Mouse (Mus musculus) adrenal gland, adult 2 months (tissue): ENCODE results near the gene Rasgef1c. TPM values are rescaled to one million over a fixed set of nuclear protein-coding genes. Genes with fewer than 3 reads are reported as not detected.

ENCODE experiments used
- DNase-seq: peaks from one replicate; pipeline ENCODE4 v3.0.0; 2021
- polyA plus RNA-seq: library from polyadenylated mRNA; depleted of rRNA; stranded (reverse); fragments of >200 nt; gene quantifications from 2 replicates; pipeline ENCODE4 v1.2.3, GENCODE M21; 2012
- total RNA-seq, 2 experiments: library from RNA; stranded (reverse); gene quantifications; 2 replicates each; pipeline ENCODE4 v1.2.3; 2021

The Rasgef1c gene
- total and polyA plus RNA-seq, 3 experiments = 0.43 to 1.0 (median 0.71) TPM

DNA sequence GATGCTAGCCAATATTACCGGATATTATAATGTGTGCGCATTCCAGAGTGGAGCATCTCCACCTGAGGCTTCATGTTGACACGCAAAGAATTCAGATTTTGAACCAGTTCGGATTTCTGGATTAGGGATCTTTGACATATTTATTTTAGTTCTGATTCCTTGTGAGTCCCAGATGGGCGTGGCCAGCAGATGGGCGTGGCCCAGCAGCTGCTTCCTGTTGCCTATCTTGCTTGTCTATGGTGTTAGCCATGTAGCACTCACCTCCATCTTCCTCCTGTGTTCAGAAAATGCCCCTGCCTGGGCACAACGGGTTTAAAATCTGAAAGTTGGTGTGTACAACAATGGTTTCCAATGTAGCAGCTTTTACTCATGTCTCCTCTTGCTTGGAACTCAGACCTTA is 24.5 kb downstream of the Rasgef1c start:
- no peak for DNase-seq

DNA sequence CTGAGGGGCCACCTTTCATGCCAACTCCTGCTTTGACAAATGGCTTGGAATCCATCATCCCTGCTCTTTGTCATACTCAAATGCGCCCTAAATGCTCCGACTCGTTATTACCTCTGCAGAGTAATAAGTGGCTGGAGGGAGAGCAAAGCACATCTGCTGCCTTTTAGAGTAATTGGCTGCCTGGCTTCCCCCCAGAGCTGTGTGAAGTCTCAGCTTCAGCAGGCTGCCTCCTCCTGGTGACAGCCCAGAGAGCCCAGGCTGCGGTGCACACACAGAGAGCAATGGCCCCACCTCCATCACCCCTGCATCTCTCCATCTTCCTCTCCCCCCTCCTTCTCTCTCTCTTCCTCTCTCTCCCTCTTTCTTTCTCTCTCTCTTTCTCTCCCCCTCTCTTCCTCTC is 25.5 kb downstream of the Rasgef1c start:
- DNase-seq = no peak

DNA sequence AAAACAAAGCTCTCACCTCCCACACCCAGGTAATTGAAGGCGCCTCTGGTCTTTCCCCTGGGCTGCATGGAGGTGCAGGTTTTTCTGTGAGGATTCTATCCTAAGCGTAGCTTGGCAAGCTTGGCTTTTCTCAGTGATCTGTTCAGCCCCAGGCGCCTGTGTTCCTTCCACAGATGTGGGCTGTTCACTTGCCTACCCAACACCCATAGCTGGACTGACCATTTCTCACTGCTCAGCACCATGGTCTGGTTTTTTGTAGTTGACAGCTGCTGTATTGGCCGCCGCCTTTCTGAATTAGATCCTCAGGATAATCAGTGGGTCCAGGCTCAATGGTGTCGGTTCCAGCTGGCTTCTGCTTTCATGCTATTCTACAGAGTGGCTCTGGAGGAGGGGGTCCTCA is 26.0 kb downstream of the Rasgef1c start:
- DNase-seq = no peak

DNA sequence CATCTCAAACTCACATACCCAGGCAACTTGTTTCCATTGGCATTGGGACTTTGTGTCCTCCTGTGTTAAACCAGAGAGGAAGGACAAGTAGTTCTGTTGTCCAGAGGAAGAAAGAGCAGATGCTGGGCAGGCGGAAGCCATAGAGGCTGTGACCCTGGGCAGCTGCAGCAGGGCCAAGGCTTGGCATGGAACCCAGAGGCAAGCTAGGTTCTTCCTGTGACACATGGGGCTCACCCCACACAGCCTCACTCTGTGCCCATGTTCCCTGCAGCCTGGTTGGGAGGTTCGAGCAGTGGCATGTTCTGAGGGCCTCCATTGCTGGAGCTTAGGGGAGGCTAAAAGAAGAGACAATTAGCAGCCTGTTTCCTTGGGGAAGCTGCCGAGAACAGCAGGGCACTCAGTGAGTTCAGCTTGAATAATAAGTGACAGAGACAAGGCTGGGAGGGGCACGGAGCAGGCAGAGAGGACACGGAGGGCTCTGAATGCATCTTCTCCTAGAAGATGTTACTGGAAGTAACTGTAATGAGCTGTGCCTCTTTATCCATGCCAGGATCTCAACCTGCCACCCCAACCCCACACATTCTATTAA is 29.5 kb downstream of the Rasgef1c start:
- DNase-seq = peak; percentile 51

DNA sequence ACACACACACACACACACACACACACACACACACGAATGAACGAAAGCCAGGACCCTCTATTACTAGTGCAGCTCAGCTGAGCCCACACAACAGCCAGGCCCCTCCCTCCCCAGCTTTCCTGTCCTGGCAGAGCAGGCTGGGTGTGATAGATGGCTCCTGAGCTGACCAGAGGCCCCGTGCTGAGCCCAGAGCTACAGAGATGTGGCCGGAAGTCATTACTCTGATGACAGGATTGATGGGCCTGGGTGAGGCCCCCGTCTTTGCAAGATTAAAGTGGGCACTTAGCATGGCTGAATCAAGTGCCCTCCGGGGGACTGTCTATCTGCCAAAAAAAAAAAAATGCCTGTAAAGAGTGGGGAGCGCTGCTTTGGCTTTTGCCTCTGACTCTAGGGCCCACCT is 30.2 kb downstream of the Rasgef1c start:
- DNase-seq = peak; percentile 35

DNA sequence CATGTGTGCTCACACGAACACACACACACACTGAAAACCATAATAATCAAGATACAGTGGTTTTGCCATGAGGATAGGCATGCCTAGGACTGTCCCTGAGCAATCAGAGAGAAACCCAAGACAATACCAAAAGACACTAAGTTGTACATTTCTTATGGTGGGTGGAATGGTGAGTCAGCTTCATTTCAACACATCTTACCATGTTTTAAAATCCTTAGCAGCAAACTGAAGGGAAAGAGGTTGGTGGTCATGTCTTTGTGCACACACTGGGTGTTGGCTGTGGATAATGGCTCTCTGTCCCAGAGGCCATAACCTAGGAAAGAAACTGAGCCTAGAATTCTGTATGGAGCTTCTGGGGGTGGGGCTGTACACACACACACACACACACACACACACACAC is 32.2 kb downstream of the Rasgef1c start:
- no peak for DNase-seq

DNA sequence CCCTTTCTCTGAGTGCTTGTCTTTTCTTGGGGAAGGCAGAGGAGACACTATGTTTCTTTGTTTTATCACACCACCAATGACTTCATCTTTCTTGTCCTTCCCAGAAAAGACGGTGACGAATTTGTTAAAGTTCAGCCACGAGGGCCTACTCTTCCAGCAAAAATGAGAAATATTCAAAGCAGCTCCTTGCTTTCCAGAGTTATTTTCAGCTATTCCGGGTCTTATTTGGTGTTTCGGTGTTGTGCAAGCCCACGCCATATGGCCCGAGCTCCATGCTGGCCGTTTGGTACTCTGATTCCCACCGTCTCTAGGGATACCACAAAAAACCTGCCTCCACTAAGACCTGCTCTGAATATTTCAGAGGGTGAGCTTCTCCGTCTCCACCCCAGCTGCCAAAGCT is 32.7 kb downstream of the Rasgef1c start:
- DNase-seq = no peak

DNA sequence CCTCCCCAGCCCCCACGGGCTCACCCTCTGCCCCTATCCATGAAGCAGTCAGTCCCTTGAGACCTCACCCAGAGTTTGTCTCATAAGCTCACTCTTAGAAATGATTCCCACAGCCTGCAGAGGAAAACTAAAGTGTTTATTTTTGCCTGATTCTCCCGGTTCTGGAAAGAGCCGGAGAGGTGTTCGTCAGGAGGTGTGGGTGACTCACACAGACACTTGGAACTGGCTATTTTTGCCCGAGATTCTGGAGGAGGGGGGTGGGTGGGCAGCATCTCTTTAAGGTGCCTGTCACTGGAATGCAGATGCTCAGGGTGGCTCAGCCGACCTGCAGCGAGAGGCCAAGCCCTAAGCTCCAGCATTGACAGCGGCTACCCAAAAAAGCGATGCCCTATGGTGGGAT is 34.8 kb downstream of the Rasgef1c start:
- no peak for DNase-seq

DNA sequence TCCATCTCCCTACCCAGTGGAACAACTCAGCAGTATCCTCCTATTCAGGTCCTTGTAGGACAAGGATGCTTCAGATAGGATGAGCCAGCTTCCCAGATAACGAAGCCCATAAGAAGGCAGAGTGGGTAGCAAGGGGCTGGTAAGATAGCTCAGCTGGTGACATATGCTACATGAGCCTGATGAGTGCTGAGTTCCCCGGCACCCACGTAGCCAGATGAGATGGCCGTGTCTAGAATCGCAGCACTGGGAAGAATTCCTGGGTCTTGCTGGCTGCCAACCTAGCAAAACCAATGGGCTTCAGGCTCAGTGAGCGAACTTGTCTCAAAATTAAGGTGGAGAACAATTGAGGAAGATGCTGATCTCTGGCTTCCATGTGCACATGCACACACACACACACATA is 36.1 kb downstream of the Rasgef1c start:
- no peak for DNase-seq

DNA sequence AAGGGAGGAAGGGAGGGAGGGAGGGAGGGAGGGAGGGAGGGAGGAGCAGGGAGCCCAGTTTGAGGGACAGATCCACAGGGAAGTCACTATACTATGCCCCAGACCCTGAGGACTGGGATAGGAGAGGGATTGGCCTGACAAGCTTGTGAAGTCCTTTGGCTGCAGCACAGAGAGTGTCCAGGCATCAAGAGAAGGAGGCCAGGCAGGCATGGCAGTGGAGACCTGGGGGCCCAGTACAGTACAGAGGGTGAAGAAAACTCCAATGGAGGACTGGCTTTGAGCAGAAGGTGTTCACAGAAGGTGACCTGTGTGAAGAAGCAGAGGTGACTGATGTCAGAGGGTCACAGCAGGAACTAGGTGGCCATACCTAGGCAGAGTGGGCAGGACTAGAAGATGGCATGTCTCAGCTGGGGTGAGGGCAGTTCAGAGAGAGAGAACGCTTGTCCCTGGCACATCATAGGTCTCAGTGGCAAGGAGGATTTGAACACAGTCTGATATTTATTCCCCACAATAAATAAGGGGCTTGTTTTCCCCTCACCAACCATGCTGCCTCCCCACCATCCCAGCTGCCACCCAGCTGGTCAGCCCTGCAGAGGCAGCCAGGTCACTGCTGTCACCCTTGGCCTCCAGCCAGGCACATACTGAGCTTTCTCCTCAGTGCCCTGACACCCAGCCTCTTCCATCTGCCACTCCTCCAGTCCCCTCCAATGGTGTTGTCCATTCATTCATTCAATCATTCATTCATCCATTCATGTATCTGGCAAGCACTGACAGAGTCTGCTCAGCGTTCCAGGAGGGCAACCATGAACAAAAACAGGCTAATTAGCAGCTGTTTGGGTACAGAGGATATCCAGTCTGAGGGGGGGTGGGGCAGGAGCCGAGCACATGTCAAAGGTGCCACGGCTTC is 36.9 kb downstream of the Rasgef1c start:
- DNase-seq = no peak

DNA sequence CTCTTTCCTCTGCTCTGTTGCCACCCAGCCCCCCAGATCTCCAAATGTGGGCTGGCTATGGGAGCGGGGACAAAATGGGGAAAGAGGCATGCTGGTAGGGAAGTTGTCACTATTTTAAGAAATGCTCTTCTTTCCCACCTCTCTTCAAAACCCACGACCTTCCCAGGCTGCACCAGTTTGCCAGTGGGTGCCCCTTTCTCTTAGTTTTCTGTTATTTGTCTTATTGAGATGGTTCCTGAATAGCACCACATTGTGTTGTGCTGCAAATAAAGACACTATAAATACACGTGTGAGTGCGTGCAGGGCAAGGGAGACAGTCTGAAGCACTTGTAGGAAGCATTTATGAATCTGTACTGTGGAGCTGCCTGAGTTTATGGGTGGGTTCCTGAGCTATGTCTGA is 41.2 kb downstream of the Rasgef1c start:
- no peak for DNase-seq

DNA sequence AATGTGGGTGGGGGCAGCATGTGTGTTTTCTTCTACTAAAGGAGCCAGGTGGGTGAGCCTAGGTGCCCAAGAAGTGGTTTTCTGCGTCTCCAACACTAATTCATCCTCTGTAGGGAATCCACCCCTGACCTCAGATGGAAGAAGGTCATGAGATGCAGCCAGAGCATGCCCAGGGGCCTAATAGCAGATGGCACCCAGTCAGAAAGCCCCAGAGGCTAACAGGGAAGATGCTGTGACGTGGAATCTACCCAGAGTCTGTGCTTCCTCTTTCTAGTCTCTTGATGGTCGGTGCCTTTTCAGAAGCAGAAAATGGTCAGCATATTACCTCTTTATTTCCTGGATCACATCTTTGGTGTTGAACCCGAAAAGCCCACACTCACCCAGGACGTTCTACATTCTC is 42.3 kb downstream of the Rasgef1c start:
- DNase-seq = no peak

DNA sequence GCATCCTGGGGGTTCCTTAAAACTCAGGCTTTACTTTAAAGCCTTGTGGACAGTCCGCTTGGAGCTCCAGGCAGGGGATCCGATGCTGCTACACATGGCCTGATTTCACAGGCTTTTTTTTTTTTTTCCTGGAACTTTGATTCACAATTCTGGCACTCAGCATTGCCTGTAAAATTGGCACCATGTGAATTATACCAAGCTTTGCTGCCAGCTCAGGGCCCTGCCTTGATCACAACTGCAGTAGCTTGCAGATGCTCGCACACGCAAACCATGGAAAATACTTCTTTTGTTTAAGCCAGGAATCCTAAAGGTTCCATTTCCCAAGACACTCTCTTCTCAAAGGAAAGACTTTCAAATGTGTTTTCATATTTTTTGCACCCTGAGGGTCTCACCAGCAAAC is 44.1 kb downstream of the Rasgef1c start:
- no peak for DNase-seq

DNA sequence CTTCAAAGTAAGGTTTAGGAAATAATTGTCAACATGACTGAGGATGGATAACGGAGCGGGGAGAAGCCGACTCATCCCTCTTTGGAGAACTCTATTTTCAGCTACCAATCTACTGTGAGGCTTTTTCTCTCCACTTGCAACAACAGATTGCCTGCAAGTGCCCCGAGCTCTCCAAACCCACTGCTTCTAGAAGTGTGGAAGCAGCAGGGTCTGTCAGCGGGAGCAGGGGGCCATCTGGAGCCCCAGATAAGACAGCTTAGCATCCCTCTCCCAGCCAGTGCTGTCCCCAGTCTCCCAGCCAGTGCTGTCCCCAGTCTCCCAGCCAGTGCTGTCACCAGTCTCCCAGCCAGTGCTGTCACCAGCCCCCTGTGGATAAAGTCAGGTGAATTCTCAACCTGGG is 48.2 kb downstream of the Rasgef1c start:
- no peak for DNase-seq

DNA sequence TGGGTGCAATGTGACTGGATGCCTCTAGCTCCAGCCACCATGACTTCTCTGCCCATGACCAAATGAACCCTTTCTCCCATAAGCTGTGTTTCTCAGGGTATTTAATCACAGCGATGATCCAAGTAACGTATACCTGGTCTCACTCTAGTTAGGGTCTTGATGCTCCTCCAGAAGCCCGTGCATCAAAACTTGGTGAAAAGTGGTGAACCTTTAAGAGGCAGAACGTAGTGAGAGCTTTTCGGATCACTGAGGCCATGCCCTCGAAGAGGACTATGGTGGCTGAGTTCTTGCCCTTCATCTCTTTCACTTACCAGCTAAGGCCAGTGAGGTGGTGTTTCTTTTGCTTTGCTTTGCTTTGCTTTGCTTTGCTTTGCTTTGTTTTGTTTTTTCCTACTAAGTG is 52.0 kb downstream of the Rasgef1c start:
- no peak for DNase-seq

DNA sequence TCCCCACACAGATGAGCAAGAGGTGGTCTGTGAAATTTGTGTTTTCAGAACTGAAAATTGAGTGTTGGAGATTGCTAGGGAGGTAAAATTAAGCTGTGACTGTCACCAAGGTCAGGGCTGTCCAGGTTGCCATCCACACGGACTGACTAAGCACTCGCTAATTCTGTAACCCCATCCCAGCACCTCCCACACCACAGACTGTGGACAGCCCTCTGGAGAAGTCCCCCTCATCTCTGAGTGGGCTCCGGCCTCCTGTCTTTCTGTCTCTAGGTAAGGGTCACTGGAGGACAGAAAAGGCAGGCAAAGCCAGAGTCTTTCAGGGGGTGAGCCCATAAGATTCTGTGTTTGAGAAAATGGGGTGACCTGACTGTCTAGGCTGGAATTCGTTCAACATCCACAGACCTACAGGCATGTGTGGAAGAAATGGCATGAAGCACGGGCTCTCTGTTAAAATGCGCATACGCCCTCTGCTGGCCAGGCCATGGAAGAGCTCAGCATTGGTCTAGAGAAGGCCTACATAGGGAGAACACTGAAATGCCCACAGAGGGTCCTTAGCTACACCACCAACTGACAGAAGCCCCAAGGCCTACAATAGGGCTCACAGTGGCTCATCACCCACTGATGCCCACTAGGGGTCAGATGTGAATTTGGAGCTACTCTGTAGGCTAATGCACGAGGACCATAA is 54.1 kb downstream of the Rasgef1c start:
- peak; percentile 64 for DNase-seq

DNA sequence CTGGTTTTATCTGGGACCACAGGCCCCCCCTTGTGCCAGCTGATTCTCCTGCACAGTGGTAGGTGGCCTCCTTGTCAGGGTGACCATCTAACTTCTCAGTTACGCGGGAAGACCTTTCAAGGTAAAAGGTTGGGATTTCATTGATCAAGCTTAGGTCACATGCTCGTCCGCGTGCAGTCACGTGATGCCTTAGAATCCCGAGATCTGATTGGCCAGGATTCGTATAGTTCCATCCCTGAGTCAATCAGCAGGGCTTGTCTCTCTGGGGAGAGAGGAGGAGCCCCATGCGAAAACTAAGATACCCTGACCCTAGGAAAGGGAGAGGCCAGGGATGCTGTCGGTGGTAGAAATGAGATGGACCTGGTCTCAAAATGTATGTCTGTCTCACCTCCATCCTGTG is 56.4 kb downstream of the Rasgef1c start:
- DNase-seq = no peak

DNA sequence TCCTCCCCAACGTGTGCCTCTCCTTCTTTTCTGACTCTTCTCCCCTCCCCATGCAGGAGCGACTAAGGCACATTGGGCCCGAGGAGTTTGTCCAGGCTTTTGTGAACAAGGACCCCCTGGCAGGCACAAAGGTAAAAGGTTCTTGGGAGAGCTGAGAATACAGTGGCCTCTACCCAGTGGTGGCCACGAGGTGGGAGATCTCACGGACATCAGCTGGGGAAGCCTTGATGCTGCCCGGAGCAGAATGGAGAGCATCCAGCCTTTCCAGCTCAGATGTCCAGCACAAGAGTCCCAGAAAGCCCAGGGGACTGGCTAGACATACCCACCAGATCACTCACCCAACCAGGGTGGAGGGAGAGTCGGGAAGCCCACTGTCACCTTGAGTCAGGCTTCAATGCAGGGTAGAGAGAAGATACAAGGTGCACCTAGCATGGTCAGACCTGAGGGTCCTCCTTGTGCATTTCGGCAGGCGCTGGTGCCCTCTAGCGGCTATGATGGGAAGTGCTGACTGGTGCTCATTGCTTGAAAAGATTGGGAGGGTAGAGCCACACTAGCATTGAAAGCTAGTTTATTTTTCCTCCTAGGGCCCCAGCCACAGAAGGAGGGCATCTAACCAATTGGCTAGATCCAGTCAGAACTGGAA is 59.6 kb downstream of the Rasgef1c start:
- DNase-seq = peak; percentile 50

DNA sequence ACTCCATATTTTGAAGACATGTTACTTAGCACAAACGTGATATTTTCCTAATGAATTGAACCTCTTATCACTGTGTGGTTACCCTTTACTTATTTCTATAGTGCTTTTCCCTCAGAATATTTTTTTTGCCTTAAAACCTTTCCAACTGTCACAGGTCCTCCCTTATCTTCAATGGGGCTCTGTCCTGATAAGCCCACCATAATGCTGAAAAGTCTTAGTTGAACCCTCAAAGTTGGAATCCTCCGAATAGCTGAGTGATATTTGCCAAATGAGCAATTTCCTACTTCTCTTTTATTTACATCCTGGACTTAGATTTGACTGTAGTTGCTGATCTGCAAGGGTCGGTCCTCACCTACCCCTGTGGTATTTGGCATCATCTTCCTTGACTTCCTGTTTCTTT is 63.7 kb downstream of the Rasgef1c start:
- DNase-seq = no peak

DNA sequence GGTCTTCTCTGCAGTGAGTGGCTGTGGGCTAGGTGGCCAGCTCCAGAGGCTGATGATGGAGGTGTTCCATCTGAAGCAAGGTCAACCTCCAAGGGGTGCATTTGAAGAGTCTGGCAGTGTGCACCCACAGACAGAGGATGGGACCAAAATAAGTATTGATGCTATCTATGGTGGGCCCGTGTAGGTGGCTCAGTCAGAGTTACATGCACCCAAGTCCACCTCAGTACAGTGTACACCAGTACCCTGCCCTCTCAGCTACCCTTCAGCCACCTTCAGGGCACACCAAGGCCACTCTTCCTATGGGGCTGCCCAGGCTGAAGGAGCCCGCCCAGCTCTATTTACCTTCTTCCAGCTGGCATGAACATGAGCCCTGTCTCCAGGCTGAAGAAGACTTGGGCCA is 68.1 kb downstream of the Rasgef1c start:
- DNase-seq = no peak

DNA sequence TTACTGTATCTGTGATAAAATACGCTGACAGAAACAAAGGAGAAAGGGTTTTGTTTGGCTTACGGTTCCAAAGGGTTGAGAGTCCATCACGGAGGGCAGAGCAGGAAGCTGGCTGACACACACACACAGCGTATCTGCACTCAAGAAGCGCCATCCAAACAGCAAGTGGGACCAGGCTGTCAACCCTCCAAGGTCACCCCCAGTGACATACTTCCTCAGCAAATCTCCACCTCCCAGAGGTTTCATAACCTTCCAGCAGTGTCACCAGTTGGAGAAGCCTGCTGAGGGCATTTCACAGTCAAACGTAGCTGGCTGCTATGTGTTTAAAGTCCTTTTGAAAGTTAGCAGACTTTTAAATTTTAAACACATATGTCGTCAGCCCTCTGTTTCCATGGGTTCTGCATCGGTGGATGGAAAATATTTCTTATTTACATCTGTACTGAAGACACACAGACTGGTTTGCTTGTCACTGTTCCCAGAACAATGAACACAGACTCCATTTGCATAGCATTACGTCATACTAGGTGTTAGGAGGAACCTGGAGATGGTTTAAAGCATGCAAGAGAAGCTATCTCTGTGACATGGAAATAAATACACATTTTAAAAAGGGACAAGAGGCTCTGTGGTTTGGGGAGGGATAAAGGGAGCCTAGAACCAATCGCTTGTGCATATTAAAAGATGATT is 72.2 kb downstream of the Rasgef1c start:
- DNase-seq = no peak

DNA sequence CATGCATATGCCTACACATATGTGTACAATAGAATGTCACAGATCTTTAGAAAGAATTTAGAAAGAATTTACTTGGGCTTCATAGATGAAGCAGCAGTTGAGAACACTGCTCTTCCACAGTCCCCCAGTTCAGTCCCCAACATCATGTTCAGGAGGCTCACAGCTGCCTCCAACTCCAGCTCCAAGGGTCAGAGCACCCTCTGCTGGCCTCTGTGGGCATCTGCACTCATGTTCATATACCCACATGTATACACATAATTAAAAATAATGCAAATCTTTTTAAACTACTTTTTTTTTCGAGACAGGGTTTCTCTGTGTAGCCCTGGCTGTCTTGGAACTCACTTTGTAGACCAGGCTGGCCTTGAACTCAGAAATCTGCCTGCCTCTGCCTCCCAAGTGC is 73.0 kb downstream of the Rasgef1c start:
- no peak for DNase-seq
